7 mouse cellular contexts compared by ENCODE assay signal in genomic region chr1:151944457-151945223, GRCm38 (mm10).
DNase-seq lines count a peak whose midpoint lies in the region; ATAC-seq and TF ChIP-seq lines count a peak whose summit lies in the region.

No protein-coding gene starts in this region.

- no peaks in the 10 kb centered on the region for H3K27me3 ChIP-seq in lung, embryonic 16.5 days (ENCODE audit: control insufficient read depth, insufficient read depth, low read depth, low read length)
- H3K27me3 ChIP-seq in forebrain, embryonic 12.5 days: no peaks in the 10 kb centered on the region
- H3K27me3 ChIP-seq in liver, embryonic 14.5 days (ENCODE audit: control insufficient read depth, insufficient read depth, low read length): no peaks in the 10 kb centered on the region
- H3K27me3 ChIP-seq in kidney, embryonic 15.5 days: no peaks in the 10 kb centered on the region

- peaks cover 18% of the 10 kb centered on the region; the same call in 1 of the 2 replicates for H3K4me1 ChIP-seq in lung, embryonic 16.5 days (replicated peaks; ENCODE audit: control insufficient read depth, insufficient read depth, low read length)
- peaks cover 60% of the 10 kb centered on the region for H3K4me1 ChIP-seq in forebrain, embryonic 12.5 days
- H3K4me1 ChIP-seq in liver, embryonic 14.5 days (replicated peaks; ENCODE audit: control insufficient read depth in 2 of 2, insufficient read depth in 2 of 2, low read length in 1 of 2): peaks cover 0 to 17% of the 10 kb centered on the region in 2 experiments; a peak in 2 of 4 replicates
- peaks cover 42% of the 10 kb centered on the region for H3K4me1 ChIP-seq in kidney, embryonic 15.5 days

- TF ChIP-seq CTCF in liver, embryonic 14.5 days (IDR thresholded peaks at IDR 0.05; ENCODE audit: low read depth): no peak

- H3K9me3 ChIP-seq in lung, embryonic 16.5 days (ENCODE audit: control insufficient read depth, low read length): no peaks in the 10 kb centered on the region
- no peaks in the 10 kb centered on the region for H3K9me3 ChIP-seq in forebrain, embryonic 12.5 days
- H3K9me3 ChIP-seq in liver, embryonic 14.5 days (ENCODE audit: control insufficient read depth, low read length): no peaks in the 10 kb centered on the region
- H3K9me3 ChIP-seq in kidney, embryonic 15.5 days (replicated peaks): no peaks in the 10 kb centered on the region

- DNase-seq in lung, adult 18-20 months: no peak
- no peak for DNase-seq in liver, embryonic 14.5 days (ENCODE audit: low read depth in 3 of 3, low spot score in 3 of 3)
- peak; percentile 42 for DNase-seq in retina, embryonic 14.5 days (ENCODE audit: low spot score)
- no peak for DNase-seq in kidney, postnatal 14 days

- no peak for TF ChIP-seq EP300 in liver, embryonic 14.5 days (IDR thresholded peaks at IDR 0.05; ENCODE audit: low read depth)

- no peak overlapping the region for H3K27ac ChIP-seq in lung, embryonic 16.5 days (ENCODE audit: low read length)
- peak overlapping the region; percentile 71 for H3K27ac ChIP-seq in forebrain, embryonic 12.5 days
- H3K27ac ChIP-seq in liver, embryonic 14.5 days: no peak overlapping the region
- H3K27ac ChIP-seq in kidney, embryonic 15.5 days: no peak overlapping the region

- WGBS in lung, embryonic 16.5 days: 41% methylated on average over 10 of the region's 10 CpGs
- WGBS in forebrain, embryonic 12.5 days: 17% methylated on average over 10 of the region's 10 CpGs
- WGBS in liver, embryonic 14.5 days (ENCODE audit: insufficient replicate concordance): 21% methylated on average over 10 of the region's 10 CpGs
- WGBS in kidney, embryonic 15.5 days: 51% methylated on average over 10 of the region's 10 CpGs

- no peak overlapping the region for H3K4me3 ChIP-seq in lung, embryonic 16.5 days (ENCODE audit: low read length)
- H3K4me3 ChIP-seq in forebrain, embryonic 12.5 days (replicated peaks): no peak overlapping the region
- H3K4me3 ChIP-seq in liver, embryonic 14.5 days (ENCODE audit: insufficient read depth in 1 of 2, low read depth in 2 of 2, low read length in 2 of 2): no peak overlapping the region
- no peak overlapping the region for H3K4me3 ChIP-seq in kidney, embryonic 15.5 days (replicated peaks)

- ATAC-seq in lung, embryonic 16.5 days (ENCODE audit: low read depth): peak; percentile 31; the same call in 1 of the 2 replicates
- peak; percentile 57 for ATAC-seq in forebrain, embryonic 12.5 days (ENCODE audit: low FRiP score)
- ATAC-seq in liver, embryonic 14.5 days (ENCODE audit: insufficient read depth): peak; percentile 59
- ATAC-seq in kidney, embryonic 15.5 days (replicated peaks; ENCODE audit: low FRiP score): no peak

- H3K36me3 ChIP-seq in lung, embryonic 16.5 days (ENCODE audit: control insufficient read depth, insufficient read depth, low read length): no peaks in the 10 kb centered on the region
- H3K36me3 ChIP-seq in forebrain, embryonic 12.5 days (replicated peaks): no peaks in the 10 kb centered on the region
- H3K36me3 ChIP-seq in liver, embryonic 14.5 days (replicated peaks; ENCODE audit: control insufficient read depth, insufficient read depth, low read depth): no peaks in the 10 kb centered on the region
- H3K36me3 ChIP-seq in kidney, embryonic 15.5 days: no peaks in the 10 kb centered on the region

- H3K4me2 ChIP-seq in lung, embryonic 16.5 days (ENCODE audit: low read depth, low read length): no peak overlapping the region
- H3K4me2 ChIP-seq in forebrain, embryonic 12.5 days: no peak overlapping the region
- no peak overlapping the region for H3K4me2 ChIP-seq in liver, embryonic 14.5 days (ENCODE audit: low read depth)
- no peak overlapping the region for H3K4me2 ChIP-seq in kidney, embryonic 15.5 days

- H3K9ac ChIP-seq in lung, embryonic 16.5 days (ENCODE audit: low read length): no peak overlapping the region
- H3K9ac ChIP-seq in forebrain, embryonic 12.5 days: no peak overlapping the region
- no peak overlapping the region for H3K9ac ChIP-seq in liver, embryonic 14.5 days (replicated peaks)
- H3K9ac ChIP-seq in kidney, embryonic 15.5 days: no peak overlapping the region
